Mouse (Mus musculus): ENCODE data around the gene Tvp23b.

The Tvp23b gene

DNA sequence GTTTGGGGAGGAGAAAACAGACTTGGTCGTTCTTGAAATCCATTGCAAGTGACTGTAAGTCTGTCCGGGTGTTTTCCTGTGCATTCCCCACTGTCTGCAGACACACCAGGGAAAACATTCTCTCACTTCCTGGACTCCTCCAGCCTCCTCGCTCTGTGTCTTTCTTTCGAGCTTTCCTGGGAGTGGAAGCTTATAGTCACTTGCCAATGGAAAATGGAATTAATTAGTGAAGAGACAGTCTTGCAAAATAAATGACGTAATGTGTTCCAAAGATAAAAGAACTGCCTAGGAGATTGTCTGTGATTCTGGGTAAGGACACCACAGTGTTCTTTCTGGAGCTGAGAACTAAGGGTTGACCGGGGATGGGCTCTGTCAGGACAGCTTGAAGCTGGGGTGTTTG is 64.3 kb downstream of the Tvp23b start:
- DNase-seq (ENCODE audit: low read depth, low spot score): no peak

DNA sequence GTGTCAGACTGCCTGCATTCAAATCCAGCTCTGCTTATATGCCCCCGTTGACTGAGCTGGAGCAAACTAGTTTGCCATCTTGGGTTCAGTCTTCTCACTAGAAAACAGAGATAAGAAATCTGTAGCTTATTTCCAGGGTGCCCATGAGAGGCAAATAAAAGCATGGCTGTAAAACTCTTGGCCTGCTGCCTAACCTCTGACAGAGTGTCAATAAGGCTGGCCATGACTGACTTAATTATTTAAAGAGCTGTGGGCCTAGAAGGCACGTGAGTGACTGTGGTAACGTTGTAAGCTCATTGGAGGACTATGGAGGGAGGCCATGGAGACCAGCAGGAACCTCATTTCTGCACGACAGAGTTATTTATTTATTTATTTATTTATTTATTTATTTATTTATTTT is 66.3 kb downstream of the Tvp23b start:
- peak; percentile 28 for DNase-seq (ENCODE audit: low read depth, low spot score)

DNA sequence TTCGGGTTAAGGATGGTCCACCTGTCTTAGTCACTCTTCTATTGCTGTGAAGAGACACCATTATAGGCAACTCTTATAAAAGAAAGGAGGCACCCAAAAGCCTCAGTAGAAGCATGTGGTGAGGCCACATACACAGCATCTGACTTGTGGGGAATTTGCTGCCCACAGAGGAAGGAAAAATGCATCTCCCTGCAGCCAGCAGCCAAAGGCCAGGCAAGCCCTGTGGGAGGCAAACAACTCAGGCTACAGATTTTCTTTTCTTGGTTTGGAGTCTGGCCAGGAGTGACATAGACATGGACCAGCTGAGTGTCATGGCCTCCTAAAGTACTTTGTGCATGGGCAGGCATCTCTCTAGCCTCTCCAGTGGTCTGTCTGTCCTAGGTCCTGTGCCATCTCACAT is 70.3 kb downstream of the Tvp23b start:
- no peak for DNase-seq (ENCODE audit: low read depth, low spot score)

DNA sequence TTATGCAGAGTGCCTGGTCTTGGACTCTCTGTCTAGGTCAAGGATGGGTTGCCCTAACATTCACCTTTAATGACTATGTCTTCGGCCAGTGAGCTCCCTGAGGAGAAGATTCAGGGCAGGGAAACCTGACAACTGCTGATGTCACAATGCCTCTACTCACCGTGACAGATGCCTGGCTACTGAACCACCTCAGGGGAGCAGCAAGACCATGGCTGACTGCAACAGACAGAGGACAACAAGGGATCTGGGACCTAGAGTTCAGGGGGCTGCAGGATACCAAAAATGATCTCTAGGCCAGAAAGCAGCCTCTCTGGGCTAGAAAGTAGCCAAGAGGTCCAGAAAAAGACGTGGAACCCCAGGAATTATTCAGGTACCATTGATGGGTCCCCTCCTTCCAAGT is 71.8 kb downstream of the Tvp23b start, which contains the start of gene Cdrt4:
Cdrt4 (plus strand) TSS at position 182 of the 400 bp plus-strand sequence.
- DNase-seq (ENCODE audit: low read depth, low spot score): no peak

DNA sequence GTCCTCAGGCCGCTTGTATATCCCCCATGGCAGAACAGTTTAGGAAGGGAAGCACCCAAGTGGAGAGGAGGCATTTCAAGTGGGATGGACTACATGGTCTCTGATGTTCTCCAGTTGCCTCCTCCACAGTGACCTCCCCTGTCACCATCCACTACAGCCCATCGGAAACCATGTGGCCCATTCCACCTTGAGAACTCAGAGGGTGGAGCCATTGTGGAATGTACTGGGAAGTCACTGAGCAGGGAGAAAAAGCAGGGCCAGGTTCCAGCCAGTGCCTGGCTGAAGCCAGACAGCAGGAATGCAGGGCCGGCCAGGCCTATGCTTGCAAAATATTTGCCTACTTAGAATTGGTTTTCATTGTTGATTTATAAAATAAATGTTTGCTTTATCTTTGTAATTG is 75.5 kb downstream of the Tvp23b start:
- no peak for DNase-seq (ENCODE audit: low read depth, low spot score)

DNA sequence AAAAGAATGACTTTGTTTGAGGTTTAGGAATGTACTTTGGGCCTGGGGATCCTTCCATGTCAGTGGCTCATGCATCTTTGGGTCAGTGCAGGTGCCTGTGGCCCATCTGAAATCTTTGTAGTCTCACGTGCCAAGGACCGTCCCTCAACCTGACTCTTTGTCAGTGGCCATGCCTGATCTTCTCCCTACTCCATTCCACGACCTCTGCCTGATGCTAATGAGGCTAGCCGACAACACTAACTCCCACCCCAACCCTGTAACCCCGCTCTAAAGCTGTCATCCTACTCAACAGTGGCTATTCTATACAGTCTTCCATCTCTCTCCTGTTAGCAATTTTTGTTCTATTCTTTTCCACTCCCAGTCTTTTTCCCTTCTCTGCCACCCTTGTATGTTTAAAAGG is 75.9 kb downstream of the Tvp23b start:
- no peak for DNase-seq (ENCODE audit: low read depth, low spot score)

DNA sequence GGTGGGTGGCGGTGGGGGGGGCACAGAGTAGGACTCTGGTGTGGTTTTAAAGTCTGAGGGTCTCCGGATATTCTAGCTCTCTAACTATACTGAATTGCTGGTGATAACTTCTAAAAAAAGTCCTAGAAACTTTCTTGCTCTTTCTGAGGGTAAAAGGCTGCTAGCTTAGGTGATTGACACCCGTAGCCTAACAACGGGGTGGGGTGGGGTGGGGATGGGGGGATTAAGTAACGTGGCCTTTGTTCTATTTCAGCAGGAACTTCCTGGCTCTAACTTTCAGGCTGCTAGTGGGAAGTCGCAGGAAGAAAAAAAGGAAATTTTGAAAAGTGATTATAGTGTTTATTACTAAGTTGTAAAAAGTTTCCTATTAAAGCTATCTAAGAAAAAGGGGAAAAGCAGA is 76.5 kb downstream of the Tvp23b start:
- no peak for DNase-seq (ENCODE audit: low read depth, low spot score)

DNA sequence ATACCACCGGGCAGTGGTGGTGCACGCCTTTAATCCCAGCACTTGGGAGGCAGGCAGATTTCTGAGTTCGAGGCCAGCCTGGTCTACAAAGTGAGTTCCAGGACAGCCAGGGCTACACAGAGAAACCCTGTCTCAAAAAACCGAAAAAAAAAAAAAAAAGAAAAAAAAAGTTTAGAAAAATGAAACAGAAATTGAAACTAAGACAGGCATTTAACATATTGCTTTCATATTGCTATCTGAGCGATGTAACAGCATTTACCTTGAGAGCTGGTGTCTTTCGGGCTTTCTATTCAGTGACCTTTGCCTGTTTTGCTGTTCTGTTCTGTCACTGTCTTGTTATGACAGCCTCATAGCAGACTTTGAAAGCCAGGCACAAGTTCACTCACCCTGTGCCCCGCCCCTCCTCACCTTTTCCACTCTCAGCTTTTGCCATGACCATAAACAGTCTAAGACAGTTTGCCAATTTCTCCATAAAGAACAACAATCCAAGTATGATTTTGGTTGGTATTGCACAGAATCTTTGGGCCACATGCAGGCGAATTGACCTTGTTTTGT is 78.4 kb downstream of the Tvp23b start:
- no peak for DNase-seq (ENCODE audit: low read depth, low spot score)

DNA sequence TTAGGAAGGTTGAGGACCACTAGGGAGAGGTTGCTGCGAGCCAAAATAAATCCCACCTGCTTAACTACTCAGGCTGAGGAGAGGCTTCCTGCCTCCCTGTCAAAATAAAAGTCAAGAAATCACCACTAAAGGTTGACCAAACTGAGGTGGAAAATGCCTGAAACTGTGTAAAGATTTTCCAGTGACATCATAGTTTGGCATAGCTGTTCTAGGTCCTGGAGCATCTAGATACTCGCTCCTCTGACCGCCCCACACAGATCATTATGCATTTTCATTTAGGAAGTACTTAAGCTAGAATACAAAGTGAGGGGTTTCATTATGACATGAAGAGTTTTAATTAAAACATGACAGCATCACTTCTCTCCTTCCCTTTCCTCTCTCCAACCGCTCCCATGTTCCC is 84.0 kb downstream of the Tvp23b start:
- DNase-seq (ENCODE audit: low read depth, low spot score): no peak

DNA sequence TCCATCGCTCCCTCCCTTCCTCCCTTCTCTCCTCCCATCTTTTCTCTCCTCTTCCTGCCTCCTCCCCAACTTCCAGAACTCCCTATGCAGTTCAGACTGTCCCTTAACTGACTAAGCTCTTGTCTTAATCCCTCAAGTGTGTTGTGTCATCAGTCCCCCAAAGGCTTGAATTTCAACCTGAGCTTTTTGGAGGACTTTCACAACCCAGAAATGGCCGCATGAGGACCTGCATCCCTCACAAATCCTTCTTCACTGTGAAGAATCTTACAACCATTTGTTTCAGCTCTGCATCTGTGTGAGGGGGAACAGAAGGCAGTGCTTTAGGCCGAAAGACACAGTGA is 87.1 kb downstream of the Tvp23b start:
- DNase-seq (ENCODE audit: low read depth, low spot score): no peak

All from forelimb bud, embryonic 11.5 days (tissue).